Mouse (Mus musculus) liver, embryonic 14.5 days (tissue): ENCODE measurements around the gene Ifnar2. TPM values are rescaled to one million over a fixed set of nuclear protein-coding genes. Genes with fewer than 3 reads are reported as not detected.

ENCODE experiments used
- ATAC-seq: fragments of 200-750 bp; cut with Nextera tagmentation; 2 replicates; pipeline ENCODE4 v1.8.0; 2017; ENCODE audit warnings: moderate number of reproducible peaks, mild to moderate bottlenecking, moderate library complexity; ENCODE audit not compliant: insufficient read depth
- DNase-seq, 3 experiments: peaks; one replicate each; pipeline ENCODE4 v3.0.0-alpha.2; 2012 to 2013; ENCODE audit warnings: low read depth in 3 of 3, low spot score in 3 of 3
- H3K27ac ChIP-seq: fragments of 300-500 bp; sonication (generic); 2 replicates; pipeline ENCODE4 v1.5.1; 2014; ENCODE audit warnings: moderate library complexity, mild to moderate bottlenecking, control low read depth, inconsistent platforms
- H3K27me3 ChIP-seq: fragments of 300-500 bp; sonication (generic); 2 replicates; pipeline ENCODE4 v1.6.1; 2014; ENCODE audit warnings: mild to moderate bottlenecking, low read length, moderate library complexity; ENCODE audit not compliant: control insufficient read depth, insufficient read depth
- H3K36me3 ChIP-seq: fragments of 300-500 bp; sonication (generic); replicated peaks from 2 replicates; pipeline ENCODE4 v1.6.1; 2014; ENCODE audit warnings: low read depth; ENCODE audit not compliant: control insufficient read depth, insufficient read depth
- H3K4me1 ChIP-seq, 2 experiments: fragments of 200-500 bp in 1 of 2; fragments of 300-500 bp in 1 of 2; sonication (generic) in 1 of 2; replicated peaks; 2 replicates each; pipeline ENCODE4 v1.6.1; 2012 to 2014; ENCODE audit warnings: antibody characterized with exemption in 1 of 2, inconsistent platforms in 1 of 2, low read length in 1 of 2; ENCODE audit not compliant: control insufficient read depth in 2 of 2, insufficient read depth in 2 of 2
- H3K4me2 ChIP-seq: fragments of 300-500 bp; sonication (generic); 2 replicates; pipeline ENCODE4 v1.6.1; 2014; ENCODE audit warnings: low read depth, mild to moderate bottlenecking, control low read depth, moderate library complexity
- H3K4me3 ChIP-seq, 2 experiments: fragments of 200-500 bp in 1 of 2; fragments of 300-500 bp in 1 of 2; sonication (generic) in 1 of 2; 2 replicates each; pipeline ENCODE4 v1.5.1; 2012 to 2014; ENCODE audit warnings: low read depth in 2 of 2, low read length in 2 of 2, mild to moderate bottlenecking in 2 of 2, control low read depth in 1 of 2, inconsistent platforms in 1 of 2, moderate library complexity in 1 of 2; ENCODE audit not compliant: insufficient read depth in 1 of 2
- H3K9ac ChIP-seq: fragments of 300-500 bp; sonication (generic); replicated peaks from 2 replicates; pipeline ENCODE4 v1.6.1; 2014; ENCODE audit warnings: mild to moderate bottlenecking, control low read depth, moderate library complexity
- H3K9me3 ChIP-seq: fragments of 300-500 bp; sonication (generic); 2 replicates; pipeline ENCODE4 v1.6.1; 2016; ENCODE audit warnings: low read length, mixed read lengths; ENCODE audit not compliant: control insufficient read depth
- CTCF ChIP-seq: IDR thresholded peaks from 2 replicates; pipeline ENCODE4 v1.5.1; 2016; ENCODE audit warnings: antibody characterized with exemption, low read depth, control low read depth
- EP300 ChIP-seq: IDR thresholded peaks from 2 replicates; pipeline ENCODE4 v1.6.1; 2016; ENCODE audit warnings: antibody characterized with exemption, low read depth
- WGBS: fragments of 180-500 bp; shearing (Covaris S2); extraction: QIAGEN DNeasy Blood & Tissue Kit; methylation state at CpG from one replicate; pipeline ENCODE4 v1.1.7; 2014; ENCODE audit not compliant: insufficient replicate concordance; 5-methylcytosine and 5-hydroxymethylcytosine counted together
- polyA plus RNA-seq, 2 experiments: library from polyadenylated mRNA; depleted of rRNA in 1 of 2; stranded (reverse) in 1 of 2; unstranded in 1 of 2; fragments of >200 nt; fragmentation: Nextera tagmentation in 1 of 2; extraction: Ambion mirVana in 1 of 2; gene quantifications; 2 replicates each; pipeline versions ENCODE4 v1.2.1 to v1.2.3; 2012 to 2014

Ifnar2 gene
- polyA plus RNA-seq (2012; rRNA removed) = 23.0 and 33.1 TPM in 2 replicates
- 68.4 and 74.4 TPM in 2 replicates for polyA plus RNA-seq (2014; fragmentation: Nextera tagmentation; extraction: Ambion mirVana)

GRCm38 (mm10) chr16:91372577-91373472, at the start of gene Ifnar2:
TSS of gene Ifnar2 (plus strand) at chr16:91372783.
- Histone ChIP-seq H3K4me2 (peak within 1 kb of the TSS; percentile 96), H3K27me3 (no peaks in the 10 kb centered on the region), H3K36me3 (peaks cover 15% of the 10 kb centered on the region), H3K27ac (peak within 1 kb of the TSS; percentile 97), H3K4me3 (peak within 1 kb of the TSS; percentile 86 to 100), H3K4me1 (peaks cover 18 to 27% of the 10 kb centered on the region in 2 experiments), H3K9me3 (no peaks in the 10 kb centered on the region), H3K9ac (peak within 1 kb of the TSS; percentile 100)
- under 1% methylated on average over 62 of the region's 62 CpGs for WGBS
- DNase-seq (peak; percentile 81 to 88 (median 81)), ATAC-seq (peak; percentile 95)
- TF ChIP-seq EP300 (peak; percentile 62; the same call in 1 of the 2 replicates), CTCF (no peak)

GRCm38 (mm10) chr16:91327605-91328004, 45.0 kb upstream of the Ifnar2 start:
- WGBS = 65% methylated on average over 7 of the region's 7 CpGs
- H3K4me3 ChIP-seq = no peak overlapping the region
- TF ChIP-seq CTCF (no peak), EP300 (no peak)
- H3K4me1 ChIP-seq = no peaks in the 10 kb centered on the region
- no peaks in the 10 kb centered on the region for H3K36me3 ChIP-seq
- no peak overlapping the region for H3K27ac ChIP-seq
- no peaks in the 10 kb centered on the region for H3K27me3 ChIP-seq
- DNase-seq = no peak
- H3K4me2 ChIP-seq = no peak overlapping the region
- H3K9me3 ChIP-seq = no peaks in the 10 kb centered on the region
- no peak for ATAC-seq
- no peak overlapping the region for H3K9ac ChIP-seq

GRCm38 (mm10) chr16:91328922-91329321, 43.7 kb upstream of the Ifnar2 start:
- Histone ChIP-seq H3K4me1 (no peaks in the 10 kb centered on the region), H3K4me3 (no peak overlapping the region), H3K9me3 (no peaks in the 10 kb centered on the region), H3K36me3 (no peaks in the 10 kb centered on the region), H3K27ac (no peak overlapping the region), H3K27me3 (no peaks in the 10 kb centered on the region), H3K9ac (no peak overlapping the region), H3K4me2 (no peak overlapping the region)
- ATAC-seq = no peak
- no peak for DNase-seq
- WGBS = 65% methylated on average over 19 of the region's 19 CpGs
- no peak for TF ChIP-seq CTCF
- no peak for TF ChIP-seq EP300

- no peaks in the 10 kb centered on the region for H3K9me3 ChIP-seq
- no peaks in the 10 kb centered on the region for H3K36me3 ChIP-seq
- H3K4me3 ChIP-seq = no peak overlapping the region
- no peak overlapping the region for H3K9ac ChIP-seq
- no peak overlapping the region for H3K27ac ChIP-seq
- no peaks in the 10 kb centered on the region for H3K4me1 ChIP-seq
- ATAC-seq (no peak), DNase-seq (no peak)
- no peak for TF ChIP-seq CTCF
- TF ChIP-seq EP300 = no peak
- WGBS = 62% methylated on average over 6 of the region's 6 CpGs
- H3K27me3 ChIP-seq = no peaks in the 10 kb centered on the region
- no peak overlapping the region for H3K4me2 ChIP-seq
Observed at GRCm38 (mm10) chr16:91330496-91330895, 42.1 kb upstream of the Ifnar2 start.

GRCm38 (mm10) chr16:91331153-91331552, 41.4 kb upstream of the Ifnar2 start:
- Histone ChIP-seq H3K4me3 (no peak overlapping the region), H3K9ac (no peak overlapping the region), H3K27me3 (no peaks in the 10 kb centered on the region), H3K9me3 (no peaks in the 10 kb centered on the region), H3K4me2 (no peak overlapping the region), H3K4me1 (no peaks in the 10 kb centered on the region; a peak in 1 of 4 replicates), H3K27ac (no peak overlapping the region), H3K36me3 (no peaks in the 10 kb centered on the region)
- DNase-seq (no peak), ATAC-seq (no peak)
- TF ChIP-seq CTCF (no peak), EP300 (no peak)
- 26% methylated on average over 5 of the region's 5 CpGs for WGBS
